Mouse (Mus musculus): ENCODE measurements around the gene Cd209d. TPM values are rescaled to one million over a fixed set of nuclear protein-coding genes. Genes with fewer than 3 reads are reported as not detected.

The Cd209d gene
- polyA plus RNA-seq (2014; fragmentation: Illumina TruSeq; extraction: RNeasy Lipid Tissue Mini Kit (QIAGEN cat#74804); ENCODE audit: low replicate concordance) = not detected

GRCm38 (mm10) chr8:3878455-3878854 is at the start of gene Cd209d:
Gene Cd209d (minus strand): TSS chr8:3878555.

GRCm38 (mm10) chr8:3926744-3927143 is 48.4 kb upstream of the Cd209d start, which contains the start of gene Cd209b:
Gene Cd209b (minus strand): TSS chr8:3926844.

GRCm38 (mm10) chr8:3854209-3854608 is 24.1 kb downstream of the Cd209d start, which contains the start of gene Cd209e:
Gene Cd209e (minus strand): TSS chr8:3854309.

Other genes starting within 250 kb of the Cd209d start
- 46.8 TPM for gene Stxbp2, start 247.6 kb downstream of the Cd209d start, polyA plus RNA-seq (2014; fragmentation: Illumina TruSeq; extraction: RNeasy Lipid Tissue Mini Kit (QIAGEN cat#74804); ENCODE audit: low replicate concordance)
- 3.1 TPM for gene Retn, start 222.8 kb downstream of the Cd209d start, polyA plus RNA-seq (2014; fragmentation: Illumina TruSeq; extraction: RNeasy Lipid Tissue Mini Kit (QIAGEN cat#74804); ENCODE audit: low replicate concordance)
- not detected for gene Mcemp1, start 212.8 kb downstream of the Cd209d start, polyA plus RNA-seq (2014; fragmentation: Illumina TruSeq; extraction: RNeasy Lipid Tissue Mini Kit (QIAGEN cat#74804); ENCODE audit: low replicate concordance)
- gene Fcor, start 206.2 kb downstream of the Cd209d start, polyA plus RNA-seq (2014; fragmentation: Illumina TruSeq; extraction: RNeasy Lipid Tissue Mini Kit (QIAGEN cat#74804); ENCODE audit: low replicate concordance) = not detected
- 4.5 TPM for gene Trappc5, start 202.3 kb downstream of the Cd209d start, polyA plus RNA-seq (2014; fragmentation: Illumina TruSeq; extraction: RNeasy Lipid Tissue Mini Kit (QIAGEN cat#74804); ENCODE audit: low replicate concordance)
- gene Fcer2a, start 184.4 kb downstream of the Cd209d start, polyA plus RNA-seq (2014; fragmentation: Illumina TruSeq; extraction: RNeasy Lipid Tissue Mini Kit (QIAGEN cat#74804); ENCODE audit: low replicate concordance) = 0.85 TPM
- not detected for gene Clec4g, start 157.9 kb downstream of the Cd209d start, polyA plus RNA-seq (2014; fragmentation: Illumina TruSeq; extraction: RNeasy Lipid Tissue Mini Kit (QIAGEN cat#74804); ENCODE audit: low replicate concordance)
- 15.9 TPM for gene Cd209a, start 129.6 kb downstream of the Cd209d start, polyA plus RNA-seq (2014; fragmentation: Illumina TruSeq; extraction: RNeasy Lipid Tissue Mini Kit (QIAGEN cat#74804); ENCODE audit: low replicate concordance)
- 0.37 TPM for gene Cd209e, start 24.2 kb downstream of the Cd209d start, polyA plus RNA-seq (2014; fragmentation: Illumina TruSeq; extraction: RNeasy Lipid Tissue Mini Kit (QIAGEN cat#74804); ENCODE audit: low replicate concordance)
- gene Cd209b, start 48.3 kb upstream of the Cd209d start, polyA plus RNA-seq (2014; fragmentation: Illumina TruSeq; extraction: RNeasy Lipid Tissue Mini Kit (QIAGEN cat#74804); ENCODE audit: low replicate concordance) = 5.9 TPM
- 2.2 TPM for gene Cd209c, start 76.2 kb upstream of the Cd209d start, polyA plus RNA-seq (2014; fragmentation: Illumina TruSeq; extraction: RNeasy Lipid Tissue Mini Kit (QIAGEN cat#74804); ENCODE audit: low replicate concordance)
- gene Cd209f, start 227.3 kb upstream of the Cd209d start, polyA plus RNA-seq (2014; fragmentation: Illumina TruSeq; extraction: RNeasy Lipid Tissue Mini Kit (QIAGEN cat#74804); ENCODE audit: low replicate concordance) = not detected